Mouse (Mus musculus): ENCODE results near the gene Babam2.

DNA sequence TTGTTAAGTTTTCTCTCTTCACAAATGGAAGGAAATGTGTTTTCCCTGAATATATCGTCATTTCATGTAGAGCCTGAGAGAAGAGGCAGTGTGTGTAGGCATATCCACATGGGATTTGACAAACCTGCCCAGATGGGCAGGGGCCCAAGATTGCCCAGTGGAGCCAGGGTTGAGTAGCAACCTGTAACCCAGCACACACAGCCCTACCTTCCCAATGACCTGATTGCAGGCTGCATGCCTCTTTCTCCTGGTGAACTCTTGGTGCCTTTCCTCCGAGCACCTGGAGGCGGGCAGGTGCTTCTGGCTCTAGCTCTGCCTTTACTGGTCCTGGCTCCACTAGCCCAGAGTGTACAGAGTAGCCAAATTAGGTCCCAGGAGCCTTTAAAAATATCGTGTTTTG is 270.0 kb downstream of the Babam2 start:
- TF ChIP-seq POLR2A (IDR thresholded peaks at IDR 0.05; ENCODE audit: low read depth, low read length) (no peak), CTCF (conservative IDR thresholded peaks at IDR 0.05; ENCODE audit: insufficient read depth, insufficient read length, low read depth, low read length) (no peak)

Measured in kidney, adult 2 months (tissue).